Mouse (Mus musculus) lung, adult 18-20 months (tissue): ENCODE results near the gene Cda.
A peak's percentile ranks its signal among the peaks of the same experiment; 100 is the strongest.

Source experiments
- DNase-seq, 2 experiments: peaks; one replicate each; pipeline ENCODE4 v3.0.0; 2022; ENCODE audit warnings: mixed read lengths in 2 of 2

Cda gene

DNA sequence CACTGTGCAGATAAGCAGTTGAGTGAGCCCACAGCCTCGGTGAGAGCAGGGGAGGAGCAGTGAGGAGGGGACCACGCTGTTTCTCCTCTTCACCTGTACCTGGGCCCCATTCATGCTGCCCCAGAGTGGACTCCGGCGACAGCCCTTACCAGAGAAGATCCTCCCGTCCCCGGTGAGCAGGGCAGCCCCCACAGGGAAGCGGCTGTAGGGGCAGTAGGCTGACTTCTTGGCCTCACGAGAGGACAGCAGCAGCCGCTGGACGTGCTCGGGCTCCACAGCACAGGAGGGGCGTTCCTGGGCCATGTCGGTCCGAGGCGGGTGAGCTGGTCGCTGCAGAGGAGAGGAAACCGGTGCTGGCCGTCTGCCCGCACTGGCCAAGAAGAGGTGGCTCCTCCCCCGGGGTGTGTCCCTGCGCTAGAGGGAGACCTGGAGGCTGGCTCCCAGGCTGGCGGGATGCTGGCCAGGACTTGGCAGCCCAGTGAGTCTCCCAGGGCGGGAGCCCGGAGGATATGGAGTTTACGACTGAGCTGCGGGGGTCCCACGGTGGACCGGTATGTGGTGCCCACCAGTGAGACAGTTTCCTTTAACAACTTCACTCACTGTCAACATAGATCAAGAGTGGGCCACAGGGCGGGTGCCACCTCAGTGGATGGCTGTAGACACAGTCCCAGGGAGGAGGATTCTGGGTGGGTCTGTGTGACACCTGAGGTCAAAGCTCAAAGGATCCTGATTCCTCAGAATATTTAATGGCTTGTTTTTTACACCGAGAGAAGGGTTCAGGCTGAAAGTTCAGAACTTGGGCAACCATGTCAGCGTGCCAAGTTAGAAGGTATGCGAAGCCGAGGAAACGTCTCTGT lies at the start of gene Cda:
Gene Cda (minus strand): TSS at position 352 of the 857 bp plus-strand sequence.
- peak; percentile 88 to 93 for DNase-seq

DNA sequence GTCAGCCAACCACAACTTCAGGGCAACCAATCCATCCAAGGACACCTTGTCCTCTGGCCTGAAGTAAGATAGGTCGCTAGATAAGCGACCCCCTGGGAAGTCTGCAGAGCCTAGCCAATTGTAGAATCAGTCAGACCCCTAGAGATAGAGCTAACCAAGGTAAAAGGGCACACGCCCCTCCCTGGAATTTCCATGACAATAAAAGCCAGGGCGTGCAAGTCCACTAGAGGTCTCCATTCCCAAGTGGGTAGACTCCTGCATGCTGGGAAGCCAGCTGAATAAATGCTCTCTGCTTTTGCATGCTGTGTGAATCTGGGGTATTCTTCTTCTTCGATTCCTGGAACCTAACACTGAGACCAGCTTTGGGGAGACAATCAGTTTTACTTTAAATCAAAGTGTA lies 48.6 kb upstream of the Cda start:
- no peak for DNase-seq

DNA sequence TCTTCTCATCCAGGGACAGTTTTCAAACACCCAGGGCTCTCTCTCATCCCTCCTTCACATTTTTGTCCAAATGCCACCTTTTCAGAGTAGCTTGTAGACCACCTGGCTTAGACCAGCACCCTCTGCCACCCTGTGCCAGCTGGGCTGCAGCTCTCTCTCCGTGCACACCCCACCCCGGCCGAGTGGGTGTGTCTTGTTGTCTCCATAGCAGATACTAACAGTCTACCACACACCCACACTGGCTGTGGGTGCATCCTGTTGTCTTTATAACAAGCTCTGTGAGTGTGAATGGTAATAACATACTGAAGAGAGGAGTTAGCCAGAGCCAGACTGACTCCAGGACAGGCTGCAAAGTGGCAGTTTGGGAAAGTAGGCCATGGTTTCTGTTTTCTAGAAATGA lies 48.2 kb upstream of the Cda start:
- DNase-seq: no peak

DNA sequence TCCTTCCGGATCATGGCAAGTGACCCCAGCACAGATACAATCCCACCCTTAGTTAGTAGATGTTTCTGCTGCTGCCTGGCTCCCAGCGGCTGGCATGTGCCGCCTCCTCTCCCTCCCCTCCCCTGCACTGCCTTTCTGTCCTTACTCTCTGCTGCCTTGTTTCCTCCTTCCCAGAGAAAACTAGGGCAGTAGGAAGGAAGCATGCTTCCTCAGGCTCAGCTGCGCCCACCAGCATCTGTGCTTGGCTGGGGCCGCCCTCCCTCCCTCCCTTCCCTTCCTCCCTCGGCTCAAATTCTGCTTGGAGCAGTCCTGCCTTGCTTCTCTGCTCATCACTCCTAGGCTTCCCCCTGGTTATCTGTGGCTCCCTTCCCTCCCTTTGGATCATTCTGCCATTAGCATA lies 46.9 kb upstream of the Cda start:
- DNase-seq: no peak

DNA sequence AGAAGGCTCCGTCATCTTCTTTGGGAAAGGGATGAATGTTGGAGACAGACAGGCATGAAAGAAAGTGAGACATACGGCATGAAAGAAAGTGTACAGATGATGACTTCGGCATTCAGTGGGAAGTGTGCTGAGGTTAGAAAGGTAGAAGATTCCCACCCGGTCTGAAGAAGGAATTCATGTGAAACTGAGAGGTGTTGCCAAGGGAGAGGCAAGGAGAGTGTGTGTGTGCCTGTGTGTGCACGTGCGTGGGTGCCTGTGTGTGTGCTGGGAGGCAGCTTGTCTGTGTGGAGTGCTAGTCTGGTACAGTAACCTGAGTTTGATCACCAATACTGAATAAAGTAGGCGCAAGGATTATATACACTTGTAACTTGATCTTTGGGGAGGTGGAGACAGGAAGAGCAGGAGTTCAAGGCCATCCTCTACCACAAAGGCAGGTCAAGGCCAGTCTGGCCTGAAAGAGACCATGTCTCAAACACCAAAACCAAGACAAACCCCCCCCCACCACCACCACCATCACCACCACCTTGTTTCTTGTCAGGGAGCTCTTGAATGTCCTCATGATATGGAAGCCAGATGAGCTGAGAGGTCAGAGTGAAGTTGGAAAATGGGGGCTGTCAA lies 43.8 kb upstream of the Cda start:
- no peak for DNase-seq

DNA sequence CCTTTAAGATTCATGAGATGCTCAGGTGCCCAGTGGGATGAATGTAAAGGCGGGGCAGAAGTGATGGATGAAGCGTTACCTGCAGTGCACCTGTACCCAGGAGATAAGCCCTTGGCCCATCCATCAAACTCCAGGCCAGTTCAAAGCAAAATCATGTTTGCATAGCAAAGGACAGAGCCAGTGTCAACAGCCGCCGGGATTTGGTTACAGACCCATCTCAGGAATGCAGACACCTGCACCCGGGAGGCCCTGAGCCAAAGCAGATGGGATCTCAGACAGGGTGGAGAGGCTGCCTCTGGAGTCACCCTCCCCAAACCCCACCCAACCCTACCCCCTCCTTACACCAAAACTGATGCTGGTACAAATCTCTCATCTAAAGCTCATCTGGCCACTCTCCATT lies 43.2 kb upstream of the Cda start:
- DNase-seq: no peak

DNA sequence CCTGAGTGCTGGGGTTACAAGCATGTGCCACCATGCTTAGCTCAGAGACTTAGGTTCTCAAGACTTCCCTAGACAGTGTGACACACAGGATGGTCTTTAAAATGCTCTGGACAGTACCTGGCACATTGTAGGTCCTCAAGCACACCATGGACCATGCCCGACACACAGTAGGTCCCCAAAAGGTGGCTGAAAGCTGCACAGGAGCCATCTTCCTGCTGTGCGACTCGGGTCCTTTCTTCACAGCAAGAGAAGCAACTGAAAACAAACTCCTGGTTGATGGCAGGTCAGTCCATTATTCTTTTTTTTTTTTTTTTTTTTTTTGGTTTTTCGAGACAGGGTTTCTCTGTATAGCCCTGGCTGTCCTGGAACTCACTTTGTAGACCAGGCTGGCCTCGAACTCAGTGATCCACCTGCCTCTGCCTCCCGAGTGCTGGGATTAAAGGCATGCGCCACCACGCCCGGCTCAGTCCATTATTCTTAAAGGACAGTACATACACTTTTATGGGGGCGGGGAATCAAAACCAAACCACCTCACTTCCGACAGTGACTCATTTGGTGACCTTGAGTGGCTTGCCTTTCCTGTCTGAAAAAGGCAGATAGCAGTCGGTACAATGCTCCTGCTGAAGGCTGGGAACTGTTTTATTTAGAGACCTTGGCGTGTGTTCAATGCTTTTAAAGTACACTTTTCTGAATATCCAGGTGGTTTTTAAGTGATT lies 39.8 kb upstream of the Cda start:
- no peak for DNase-seq

DNA sequence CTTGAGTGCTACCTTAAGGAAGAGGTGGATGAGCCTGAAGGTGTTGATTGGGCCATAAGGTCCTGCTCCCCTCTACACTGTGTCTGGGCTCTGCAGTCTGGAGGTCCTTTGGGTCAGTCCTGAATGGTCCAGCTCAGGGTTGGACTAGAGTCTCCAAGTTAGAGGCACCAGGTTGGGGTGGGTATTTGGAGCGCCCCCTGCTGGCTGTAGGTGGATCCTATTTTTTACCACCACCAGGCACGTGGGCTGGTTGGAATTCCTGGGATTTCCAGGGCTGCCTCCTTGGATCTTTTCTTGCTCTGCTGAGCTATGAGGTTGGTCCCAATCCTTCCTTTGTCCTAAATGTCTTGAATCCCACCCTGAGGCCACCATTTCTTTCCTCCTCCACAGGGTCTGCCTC lies 37.0 kb upstream of the Cda start:
- DNase-seq: peak; percentile 34 to 35

DNA sequence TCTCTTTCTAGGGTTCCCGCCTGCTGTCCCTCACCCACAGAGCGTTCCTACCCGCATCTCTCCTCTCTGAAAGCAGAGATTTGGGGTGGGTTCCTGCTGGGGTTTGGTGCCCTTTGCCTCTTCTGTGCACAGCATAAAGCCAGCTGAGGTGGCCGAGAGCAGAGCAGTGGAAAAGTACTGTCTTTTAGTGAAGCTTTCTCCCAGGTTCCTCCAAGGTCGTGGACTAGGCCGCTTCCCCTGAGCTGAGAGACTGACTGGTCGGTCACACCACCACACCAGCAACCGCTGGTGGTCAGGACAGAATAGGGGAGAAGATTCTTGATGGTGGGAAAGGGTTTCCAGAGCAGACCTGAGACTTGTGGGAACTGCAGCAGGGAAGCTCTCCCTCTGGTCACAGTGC lies 28.9 kb upstream of the Cda start:
- no peak for DNase-seq

DNA sequence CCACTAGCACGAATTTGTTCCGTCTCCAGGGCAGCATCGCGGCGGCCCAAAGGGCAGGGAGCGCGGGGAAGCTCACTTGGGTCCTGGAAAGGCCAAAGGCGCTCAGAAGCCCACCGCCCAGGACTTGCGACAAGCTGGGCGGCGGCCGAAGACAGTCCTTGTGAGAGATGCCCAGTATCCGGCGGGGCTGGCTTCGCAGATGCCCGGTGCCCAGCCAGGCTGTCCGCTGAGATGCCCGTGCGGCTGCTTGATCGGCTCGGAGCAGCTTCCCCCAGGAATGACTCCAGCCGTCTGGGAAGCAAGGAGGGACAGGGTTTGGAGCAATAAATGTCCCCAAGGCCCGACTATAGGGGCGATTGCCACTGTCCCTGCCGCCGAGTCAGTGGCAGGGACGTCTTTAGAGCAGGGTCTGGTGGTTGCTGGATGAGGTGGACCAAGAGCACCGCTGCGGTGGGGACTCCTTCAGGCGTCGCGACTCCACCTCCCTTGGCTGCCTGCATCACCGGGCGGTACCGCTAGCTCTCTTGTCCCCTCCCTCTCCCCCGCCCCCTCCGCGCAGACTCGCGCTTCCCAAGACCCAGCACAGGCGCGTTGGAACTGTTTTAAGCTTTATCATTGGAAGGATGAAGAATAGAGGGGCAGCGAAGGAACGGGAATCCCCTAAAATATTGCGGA lies 28.3 kb upstream of the Cda start, which contains the start of gene Fam43b:
Gene Fam43b (minus strand): TSS at position 558 of the 675 bp plus-strand sequence.
- no peak for DNase-seq

DNA sequence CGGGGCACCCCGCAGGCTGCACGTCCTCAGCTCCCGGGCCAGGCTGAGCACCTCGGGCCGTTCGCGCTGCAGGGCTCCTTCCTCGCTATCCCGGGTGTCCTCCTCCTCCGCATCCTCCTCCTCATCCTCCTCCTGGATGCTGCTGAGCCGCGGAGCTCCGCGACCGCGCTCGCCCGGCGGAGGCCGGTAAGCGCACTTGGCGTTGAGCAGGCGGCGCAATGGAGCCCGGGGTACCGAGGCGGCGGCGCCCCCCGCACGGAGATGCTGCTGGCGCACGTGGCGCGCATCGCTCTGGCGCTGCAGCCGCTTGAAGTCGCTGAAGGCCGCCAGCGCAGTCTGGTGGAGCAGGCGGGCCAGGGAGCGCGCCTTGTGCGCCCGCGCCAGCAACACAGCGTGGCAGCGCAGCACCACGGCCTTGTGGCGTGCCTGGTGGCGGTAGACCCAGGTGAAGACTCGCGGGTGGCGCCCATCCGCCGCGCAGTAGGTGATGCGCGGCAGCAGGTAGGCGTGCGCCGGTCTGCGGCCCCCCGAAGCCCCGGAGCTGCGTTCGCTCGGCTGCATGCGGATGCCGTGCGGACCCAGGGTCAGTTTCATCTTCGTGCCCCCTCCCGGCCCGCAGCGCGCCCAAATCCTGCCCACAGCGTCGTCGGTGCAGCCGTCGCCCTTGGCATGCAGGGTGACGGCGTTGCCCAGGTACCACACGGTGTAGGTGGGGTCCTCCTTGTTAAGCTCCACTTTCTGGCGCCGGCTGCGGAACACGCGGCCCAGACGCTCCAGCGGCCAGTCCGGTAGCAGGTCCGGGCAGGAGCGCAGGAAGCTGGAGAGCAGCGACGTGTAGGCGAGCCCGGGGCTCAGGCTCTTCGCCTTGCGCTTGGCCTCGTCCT lies 27.5 kb upstream of the Cda start:
- DNase-seq: no peak

DNA sequence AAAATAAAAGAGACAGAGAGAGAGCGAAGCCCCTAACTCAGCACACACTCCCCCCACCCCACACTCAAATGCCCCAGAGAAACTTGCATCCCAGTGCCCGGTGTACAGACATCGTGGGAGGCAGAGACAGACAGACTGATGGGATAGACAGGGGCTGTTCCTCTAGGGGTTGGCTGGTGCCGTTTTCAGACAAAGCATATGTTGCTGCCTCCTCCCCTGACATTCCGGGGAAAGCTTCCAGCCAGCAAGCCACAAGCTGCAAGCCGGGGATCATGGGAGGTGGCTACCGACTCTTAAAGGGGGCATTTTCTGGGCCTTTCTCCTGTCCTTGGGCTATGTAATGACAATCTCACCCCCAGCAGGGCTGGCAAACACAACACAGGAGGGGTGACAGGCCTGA lies 25.9 kb upstream of the Cda start:
- DNase-seq: no peak

DNA sequence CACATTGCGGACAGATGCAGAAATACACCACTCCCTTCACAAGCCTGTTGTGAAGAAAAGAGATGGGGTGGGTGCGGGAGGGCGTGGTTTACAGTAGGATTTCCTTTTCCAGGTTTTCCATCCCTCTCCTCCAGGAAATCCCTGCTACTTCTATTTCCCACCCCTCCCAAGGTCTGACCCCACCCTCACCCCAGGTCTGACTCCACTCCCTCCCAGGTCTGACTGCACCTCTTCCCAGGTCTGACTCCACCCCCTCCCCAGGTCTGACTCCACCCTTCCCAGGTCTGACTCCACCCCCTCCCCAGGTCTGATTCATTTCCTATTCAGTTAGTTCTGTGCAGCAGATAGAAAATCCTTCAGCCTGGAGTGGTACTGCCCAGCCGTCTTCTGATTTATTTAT lies 16.0 kb upstream of the Cda start:
- DNase-seq: no peak

DNA sequence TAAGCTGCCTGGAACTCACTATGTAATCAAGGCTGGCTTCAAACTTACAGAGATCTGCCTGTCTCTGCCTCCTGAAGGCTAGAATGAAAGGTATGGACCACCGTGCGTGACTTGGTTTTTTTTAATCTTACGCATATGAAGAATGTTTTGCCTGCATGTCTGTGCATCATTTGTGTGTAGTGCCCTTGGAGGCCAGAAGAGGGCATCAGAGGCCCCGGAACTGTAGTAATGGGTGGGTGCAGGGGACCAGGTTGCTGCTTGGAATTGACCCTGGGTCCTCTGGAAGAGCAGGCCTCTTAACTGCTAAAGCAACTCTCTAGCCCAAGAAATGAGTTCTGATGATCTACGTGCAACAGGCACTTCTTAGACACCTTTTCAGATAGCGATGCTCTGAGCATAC lies 14.7 kb upstream of the Cda start:
- no peak for DNase-seq

DNA sequence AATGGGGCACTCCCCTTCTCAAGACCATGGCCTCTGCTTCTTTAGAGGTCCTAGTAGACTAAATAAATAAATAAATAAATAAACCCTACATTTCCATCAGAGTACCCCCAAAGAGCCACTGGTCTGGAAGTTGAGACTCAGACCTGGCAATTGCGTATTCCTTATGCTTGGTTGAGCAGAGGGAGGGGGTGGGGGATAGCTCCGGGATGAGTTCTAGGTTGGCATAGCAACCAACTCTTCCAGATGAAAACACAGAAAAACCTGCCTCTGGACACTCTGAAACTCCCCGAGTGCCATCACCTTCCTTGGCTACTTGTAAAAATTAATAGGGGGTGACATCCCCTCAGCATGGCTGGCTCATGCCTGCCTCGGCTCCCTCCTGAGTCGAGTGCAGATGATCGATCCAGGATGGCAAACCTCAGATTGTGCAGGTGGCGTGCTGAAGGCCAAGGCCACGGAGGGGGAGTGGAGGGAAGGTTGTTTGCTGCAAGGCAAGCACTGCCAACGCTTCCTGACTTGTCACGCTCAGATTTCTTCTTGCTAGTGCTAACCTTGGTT lies 12.4 kb upstream of the Cda start:
- DNase-seq: no peak

DNA sequence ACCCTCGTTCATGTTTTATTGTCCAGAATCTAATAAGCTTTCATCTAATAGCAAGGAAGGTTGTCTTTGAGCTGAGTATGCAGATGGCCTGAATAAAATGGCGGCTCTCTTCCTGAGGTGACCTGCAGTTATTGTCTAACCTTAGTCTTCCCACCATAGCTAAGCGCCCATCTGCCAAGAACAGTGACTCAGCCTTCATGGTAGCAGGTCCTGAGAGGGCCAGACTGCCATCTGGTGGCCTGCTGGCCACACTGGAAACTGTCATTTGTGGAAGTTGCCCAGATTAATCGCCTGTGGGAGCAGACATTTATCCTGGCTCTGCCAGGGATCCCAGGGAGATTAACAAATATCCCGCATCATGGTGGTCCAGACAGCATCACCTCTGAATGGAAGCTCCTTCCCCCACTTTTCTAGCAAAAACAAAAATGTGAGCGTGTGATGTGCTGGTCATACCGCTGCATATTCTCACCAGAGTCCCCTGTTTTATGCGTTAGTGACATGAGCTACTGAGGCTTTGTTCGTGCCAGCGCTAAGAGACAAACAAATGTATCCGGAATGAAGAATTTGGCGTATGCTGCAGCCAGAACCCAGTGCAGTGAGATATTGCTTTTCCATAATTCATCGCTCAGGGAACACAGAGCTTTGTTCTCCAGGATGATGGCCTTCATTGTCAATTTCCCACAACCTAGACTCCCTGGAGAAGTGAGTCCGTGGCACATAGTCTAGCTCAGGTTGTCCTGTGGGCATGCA lies 11.5 kb upstream of the Cda start:
- peak; percentile 68 to 81 for DNase-seq

DNA sequence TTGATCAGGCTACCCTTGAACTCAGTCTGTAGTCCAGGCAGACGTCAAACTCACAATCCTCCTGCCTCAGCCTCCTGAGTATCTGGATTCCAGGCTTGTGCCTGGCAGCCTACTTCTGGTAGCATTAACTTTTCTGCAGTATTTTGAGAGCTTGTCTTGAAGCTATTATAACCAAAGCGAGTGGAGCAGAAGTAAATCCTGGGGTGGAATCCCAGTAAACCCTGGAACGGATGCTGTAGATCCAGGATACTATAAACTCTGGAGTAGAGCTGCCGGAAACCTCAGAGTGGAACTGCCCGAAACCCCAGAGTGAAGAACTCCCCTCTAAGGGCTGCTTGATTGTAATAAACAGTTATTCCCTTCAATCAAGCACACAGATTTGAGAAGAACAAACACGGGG lies 9.7 kb upstream of the Cda start:
- peak in 1 of 2 experiments; percentile 12 for DNase-seq

DNA sequence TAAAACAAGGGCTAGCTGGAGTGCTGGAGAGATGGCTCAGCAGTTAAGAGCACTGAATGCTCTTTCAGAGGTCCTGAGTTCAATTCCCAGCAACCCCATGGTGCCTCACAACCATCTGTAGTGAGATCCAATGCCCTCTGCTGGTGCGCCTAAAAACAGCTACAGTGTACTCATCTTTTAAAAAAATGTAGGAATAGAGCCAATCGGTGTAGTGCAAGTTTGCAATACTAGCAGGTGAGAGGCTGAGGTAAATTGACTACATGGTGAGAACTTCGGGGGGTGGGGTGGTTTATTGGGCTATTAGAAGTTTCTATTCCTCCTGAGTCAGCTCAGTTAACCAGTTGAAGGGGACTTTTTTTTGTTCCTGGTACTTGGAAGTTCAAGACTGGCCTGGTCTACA lies 7.3 kb upstream of the Cda start:
- DNase-seq: no peak

DNA sequence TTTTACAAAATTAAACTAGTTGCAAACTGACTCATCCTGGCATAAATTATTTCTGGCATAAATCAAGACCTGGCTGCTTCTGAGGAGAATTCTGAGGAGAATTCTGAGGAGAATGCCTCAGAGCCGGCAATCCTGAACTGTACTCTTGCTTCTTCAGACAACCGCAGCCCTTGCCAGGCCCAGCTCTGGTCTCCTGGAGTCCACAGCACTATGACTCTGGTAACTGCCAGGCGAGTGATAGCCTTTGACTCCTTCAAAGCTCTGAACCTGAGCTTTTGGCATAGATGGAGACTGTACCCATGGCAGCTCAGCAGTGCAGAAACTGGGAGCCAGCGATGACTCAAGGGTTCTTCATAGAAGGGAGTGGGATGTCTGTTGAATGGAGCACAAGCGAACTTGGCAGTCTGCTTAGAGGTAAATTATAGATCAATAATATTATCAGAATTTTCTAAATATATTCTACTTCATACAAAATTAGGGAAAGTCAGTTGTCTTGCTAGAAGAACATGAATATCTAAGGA lies 3.3 kb upstream of the Cda start:
- no peak for DNase-seq

DNA sequence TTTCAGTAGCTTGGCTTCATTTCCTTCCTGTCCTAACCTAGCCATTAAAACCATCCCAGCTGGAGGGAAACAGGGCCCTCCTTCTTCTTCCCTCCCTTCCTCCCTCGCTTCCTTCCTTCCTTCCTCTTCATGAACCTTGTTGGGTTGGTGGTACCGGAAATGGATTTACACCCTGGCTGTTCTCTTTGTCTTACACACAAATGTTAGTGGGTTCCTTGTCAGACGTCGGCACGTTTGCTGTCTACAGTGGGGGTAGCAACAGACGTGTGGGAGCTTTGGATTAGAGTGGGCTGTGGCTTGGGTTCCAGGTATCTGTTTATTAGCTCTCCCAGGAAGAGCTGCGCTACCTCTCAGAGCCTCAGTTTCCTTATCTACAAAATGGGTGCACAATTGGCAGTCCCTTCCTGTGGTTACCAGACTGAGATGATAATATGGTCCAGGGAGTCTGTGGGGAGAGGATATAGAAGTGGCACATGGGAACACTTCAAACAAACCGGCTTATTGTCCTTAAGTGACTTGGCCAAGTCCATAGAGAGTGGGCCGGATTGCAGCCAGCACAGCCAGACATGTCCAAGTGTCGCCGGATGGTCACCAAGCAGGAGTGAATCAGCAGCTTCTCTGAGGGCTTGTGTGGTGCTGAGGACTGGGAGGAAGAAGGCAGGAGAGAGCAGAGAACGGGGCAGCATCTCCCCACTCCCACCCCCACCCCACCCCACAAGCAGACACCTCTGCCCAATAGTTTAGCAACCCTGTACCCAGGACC lies 887 bp upstream of the Cda start:
- DNase-seq: no peak
